Mouse (Mus musculus): ENCODE measurements around the gene Tmcc3.

DNA sequence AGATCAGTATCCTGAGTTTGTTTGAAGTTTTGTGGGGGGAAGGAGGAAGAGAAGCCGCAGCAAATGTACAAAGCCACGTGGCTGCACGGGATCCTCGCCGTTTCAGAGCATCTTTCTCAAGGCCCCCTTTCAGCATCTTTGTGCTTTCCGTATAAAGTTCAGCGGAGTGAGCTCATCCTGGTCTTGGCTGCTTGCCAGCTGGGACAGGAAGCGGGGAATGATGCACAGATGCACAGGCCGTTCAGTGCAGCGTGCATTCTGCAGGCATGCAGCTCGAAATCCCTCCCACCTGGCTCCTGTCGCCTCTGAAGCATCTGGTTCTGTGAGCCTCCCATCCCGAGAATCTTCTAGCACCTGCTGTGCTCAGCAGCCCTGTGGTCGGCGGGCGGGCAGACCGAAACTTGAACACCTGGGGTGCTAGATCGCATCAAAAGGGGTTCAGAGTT lies 212.0 kb downstream of the Tmcc3 start:
- TF ChIP-seq TAL1 (IDR thresholded peaks at IDR 0.05; ENCODE audit: low read length) (no peak), GATA1 (IDR thresholded peaks at IDR 0.05; ENCODE audit: low read length) (no peak)

All from erythroblast, embryonic 14.5 days (primary cell).